Mouse (Mus musculus): ENCODE measurements around the gene Tekt4. TPM values are rescaled to one million over a fixed set of nuclear protein-coding genes. Genes with fewer than 3 reads are reported as not detected.
A peak's percentile ranks its signal among the peaks of the same experiment; 100 is the strongest.

Tekt4 gene
- polyA plus RNA-seq, 1 experiment from 2014 or later: 5.8 TPM

DNA sequence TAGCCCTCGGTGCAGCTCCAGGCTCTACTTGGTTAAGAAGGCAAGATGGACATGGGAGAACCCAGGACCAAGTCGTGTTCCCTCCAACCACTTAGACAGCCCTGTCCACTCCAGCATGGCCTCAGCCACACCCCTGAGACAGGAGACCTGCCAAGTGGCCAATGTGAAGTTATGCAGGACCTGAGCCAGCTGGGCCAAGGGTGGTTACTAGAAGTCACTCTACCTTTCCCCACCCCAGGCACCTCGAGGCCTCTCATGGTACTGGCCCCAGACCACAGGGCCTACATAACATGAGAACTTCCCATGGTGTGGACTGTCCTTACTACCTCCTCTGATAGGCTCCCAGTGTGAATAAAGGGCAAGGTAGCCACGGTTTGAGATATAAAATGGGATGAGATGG, 40.2 kb upstream of the Tekt4 start:
- peaks cover 32% of the 10 kb centered on the region for H3K4me1 ChIP-seq (replicated peaks; ENCODE audit: control insufficient read depth, insufficient read depth, low read length)
- no peak overlapping the region for H3K27ac ChIP-seq (ENCODE audit: low read length)
- H3K9ac ChIP-seq (ENCODE audit: low read length): no peak overlapping the region
- H3K9me3 ChIP-seq (ENCODE audit: control insufficient read depth, low read length): no peaks in the 10 kb centered on the region
- no peak overlapping the region for H3K4me3 ChIP-seq (ENCODE audit: low read length)
- no peak for ATAC-seq (ENCODE audit: low read depth)
- no peaks in the 10 kb centered on the region for H3K36me3 ChIP-seq (ENCODE audit: control insufficient read depth, insufficient read depth, low read length)
- 49% methylated on average over 4 of the region's 4 CpGs for WGBS
- no peaks in the 10 kb centered on the region for H3K27me3 ChIP-seq (ENCODE audit: control insufficient read depth, insufficient read depth, low read depth, low read length)
- H3K4me2 ChIP-seq (ENCODE audit: low read depth, low read length): no peak overlapping the region

- Histone ChIP-seq H3K36me3 (ENCODE audit: control insufficient read depth, insufficient read depth, low read length) (no peaks in the 10 kb centered on the region), H3K27ac (ENCODE audit: low read length) (no peak overlapping the region), H3K9ac (ENCODE audit: low read length) (no peak overlapping the region), H3K4me2 (ENCODE audit: low read depth, low read length) (no peak overlapping the region), H3K9me3 (ENCODE audit: control insufficient read depth, low read length) (no peaks in the 10 kb centered on the region), H3K4me1 (replicated peaks; ENCODE audit: control insufficient read depth, insufficient read depth, low read length) (peaks cover 32% of the 10 kb centered on the region), H3K4me3 (ENCODE audit: low read length) (no peak overlapping the region), H3K27me3 (ENCODE audit: control insufficient read depth, insufficient read depth, low read depth, low read length) (no peaks in the 10 kb centered on the region)
- 18% methylated on average over 3 of the region's 3 CpGs for WGBS
- ATAC-seq (ENCODE audit: low read depth): no peak
These were observed 39.5 kb upstream of the Tekt4 start for GRCm38 (mm10) chr17:25414917-25415316.

DNA sequence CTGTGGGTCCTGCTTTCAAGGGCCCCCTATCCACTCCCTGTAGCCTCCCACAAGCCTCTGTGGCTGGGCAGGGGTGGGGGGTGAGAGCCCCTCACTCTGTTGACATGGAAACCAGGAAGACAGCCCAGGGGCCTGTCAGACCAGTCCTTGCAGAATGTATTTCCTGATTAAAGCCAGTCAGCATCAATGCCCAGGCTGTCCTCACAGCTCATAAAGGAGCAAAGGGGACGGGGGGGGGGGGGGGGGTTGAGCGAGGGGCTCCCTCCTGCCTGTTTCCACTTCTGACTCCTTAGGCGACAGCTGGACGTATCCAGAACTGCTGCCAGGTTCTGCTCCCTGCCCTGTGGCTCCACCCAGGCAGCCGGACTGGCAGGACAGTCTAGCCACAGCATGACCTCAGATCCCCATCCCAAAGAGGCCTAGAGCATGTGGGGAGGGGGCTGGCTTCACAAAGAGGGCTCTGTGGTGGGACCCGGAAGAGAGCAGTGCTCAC, 38.9 kb upstream of the Tekt4 start:
- Histone ChIP-seq H3K27ac (ENCODE audit: low read length) (peak overlapping the region; percentile 71), H3K4me1 (replicated peaks; ENCODE audit: control insufficient read depth, insufficient read depth, low read length) (peaks cover 32% of the 10 kb centered on the region), H3K36me3 (ENCODE audit: control insufficient read depth, insufficient read depth, low read length) (no peaks in the 10 kb centered on the region), H3K27me3 (ENCODE audit: control insufficient read depth, insufficient read depth, low read depth, low read length) (no peaks in the 10 kb centered on the region), H3K4me3 (ENCODE audit: low read length) (no peak overlapping the region), H3K9ac (ENCODE audit: low read length) (peak overlapping the region; percentile 35; the same call in 1 of the 2 replicates), H3K9me3 (ENCODE audit: control insufficient read depth, low read length) (no peaks in the 10 kb centered on the region), H3K4me2 (ENCODE audit: low read depth, low read length) (0 out of 2 replicates have a peak overlapping the region, but pooled peaks have one; percentile 14)
- ATAC-seq (ENCODE audit: low read depth): peak; percentile 56
- WGBS: 12% methylated on average over 4 of the region's 6 CpGs

GRCm38 (mm10) chr17:25416219-25416618, 38.2 kb upstream of the Tekt4 start:
- Histone ChIP-seq H3K27ac (ENCODE audit: low read length) (peak overlapping the region; percentile 71), H3K27me3 (ENCODE audit: control insufficient read depth, insufficient read depth, low read depth, low read length) (no peaks in the 10 kb centered on the region), H3K9me3 (ENCODE audit: control insufficient read depth, low read length) (no peaks in the 10 kb centered on the region), H3K4me3 (ENCODE audit: low read length) (no peak overlapping the region), H3K36me3 (ENCODE audit: control insufficient read depth, insufficient read depth, low read length) (no peaks in the 10 kb centered on the region), H3K4me2 (ENCODE audit: low read depth, low read length) (no peak overlapping the region), H3K4me1 (replicated peaks; ENCODE audit: control insufficient read depth, insufficient read depth, low read length) (peaks cover 29% of the 10 kb centered on the region), H3K9ac (ENCODE audit: low read length) (no peak overlapping the region)
- 15% methylated on average over 3 of the region's 3 CpGs for WGBS
- peak; percentile 78 for ATAC-seq (ENCODE audit: low read depth)

DNA sequence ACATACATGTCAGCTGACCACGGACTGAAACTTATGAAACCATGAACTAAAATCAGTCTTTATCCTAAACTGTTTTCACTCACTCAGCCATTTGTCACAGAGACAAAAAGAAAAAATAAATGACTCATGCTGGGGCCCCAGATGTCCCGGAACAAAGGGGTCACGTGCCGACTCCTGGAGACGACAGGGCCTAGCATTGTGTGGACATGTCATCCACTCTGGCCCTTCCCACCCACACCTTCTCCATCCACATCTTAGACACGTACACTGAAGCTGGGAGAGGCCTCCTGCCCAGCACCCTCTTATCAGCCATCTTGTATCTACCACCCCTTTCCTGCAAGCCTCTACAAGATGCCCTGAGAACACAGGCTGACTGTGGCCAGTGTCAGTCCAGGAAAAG, 36.4 kb upstream of the Tekt4 start:
- Histone ChIP-seq H3K27me3 (ENCODE audit: control insufficient read depth, insufficient read depth, low read depth, low read length) (no peaks in the 10 kb centered on the region), H3K9ac (ENCODE audit: low read length) (no peak overlapping the region), H3K4me2 (ENCODE audit: low read depth, low read length) (no peak overlapping the region), H3K4me1 (replicated peaks; ENCODE audit: control insufficient read depth, insufficient read depth, low read length) (peaks cover 29% of the 10 kb centered on the region), H3K36me3 (ENCODE audit: control insufficient read depth, insufficient read depth, low read length) (no peaks in the 10 kb centered on the region), H3K4me3 (ENCODE audit: low read length) (no peak overlapping the region), H3K27ac (ENCODE audit: low read length) (no peak overlapping the region), H3K9me3 (ENCODE audit: control insufficient read depth, low read length) (no peaks in the 10 kb centered on the region)
- no peak for ATAC-seq (ENCODE audit: low read depth)
- WGBS: 76% methylated on average over 6 of the region's 6 CpGs

GRCm38 (mm10) chr17:25418926-25419325, 35.5 kb upstream of the Tekt4 start:
- Histone ChIP-seq H3K27me3 (ENCODE audit: control insufficient read depth, insufficient read depth, low read depth, low read length) (no peaks in the 10 kb centered on the region), H3K9me3 (ENCODE audit: control insufficient read depth, low read length) (no peaks in the 10 kb centered on the region), H3K4me1 (replicated peaks; ENCODE audit: control insufficient read depth, insufficient read depth, low read length) (peaks cover 29% of the 10 kb centered on the region), H3K4me3 (ENCODE audit: low read length) (no peak overlapping the region), H3K9ac (ENCODE audit: low read length) (no peak overlapping the region), H3K4me2 (ENCODE audit: low read depth, low read length) (no peak overlapping the region), H3K36me3 (ENCODE audit: control insufficient read depth, insufficient read depth, low read length) (no peaks in the 10 kb centered on the region), H3K27ac (ENCODE audit: low read length) (no peak overlapping the region)
- no peak for ATAC-seq (ENCODE audit: low read depth)
- 28% methylated on average over 9 of the region's 9 CpGs for WGBS

- 83% methylated on average over 3 of the region's 3 CpGs for WGBS
- H3K36me3 ChIP-seq (ENCODE audit: control insufficient read depth, insufficient read depth, low read length): no peaks in the 10 kb centered on the region
- H3K9ac ChIP-seq (ENCODE audit: low read length): no peak overlapping the region
- H3K4me2 ChIP-seq (ENCODE audit: low read depth, low read length): no peak overlapping the region
- H3K27me3 ChIP-seq (ENCODE audit: control insufficient read depth, insufficient read depth, low read depth, low read length): no peaks in the 10 kb centered on the region
- ATAC-seq (ENCODE audit: low read depth): no peak
- H3K9me3 ChIP-seq (ENCODE audit: control insufficient read depth, low read length): no peaks in the 10 kb centered on the region
- H3K4me3 ChIP-seq (ENCODE audit: low read length): no peak overlapping the region
- H3K4me1 ChIP-seq (replicated peaks; ENCODE audit: control insufficient read depth, insufficient read depth, low read length): peaks cover 9% of the 10 kb centered on the region
- no peak overlapping the region for H3K27ac ChIP-seq (ENCODE audit: low read length)
These were observed 33.4 kb upstream of the Tekt4 start for GRCm38 (mm10) chr17:25420998-25421397.

- Histone ChIP-seq H3K9me3 (ENCODE audit: control insufficient read depth, low read length) (no peaks in the 10 kb centered on the region), H3K36me3 (ENCODE audit: control insufficient read depth, insufficient read depth, low read length) (no peaks in the 10 kb centered on the region), H3K9ac (ENCODE audit: low read length) (no peak overlapping the region), H3K27me3 (ENCODE audit: control insufficient read depth, insufficient read depth, low read depth, low read length) (no peaks in the 10 kb centered on the region), H3K4me2 (ENCODE audit: low read depth, low read length) (no peak overlapping the region), H3K27ac (ENCODE audit: low read length) (no peak overlapping the region), H3K4me3 (ENCODE audit: low read length) (no peak overlapping the region), H3K4me1 (replicated peaks; ENCODE audit: control insufficient read depth, insufficient read depth, low read length) (peaks cover 22% of the 10 kb centered on the region)
- 60% methylated on average over 8 of the region's 8 CpGs for WGBS
- ATAC-seq (ENCODE audit: low read depth): no peak
These were observed 29.8 kb upstream of the Tekt4 start for GRCm38 (mm10) chr17:25424526-25425080.

DNA sequence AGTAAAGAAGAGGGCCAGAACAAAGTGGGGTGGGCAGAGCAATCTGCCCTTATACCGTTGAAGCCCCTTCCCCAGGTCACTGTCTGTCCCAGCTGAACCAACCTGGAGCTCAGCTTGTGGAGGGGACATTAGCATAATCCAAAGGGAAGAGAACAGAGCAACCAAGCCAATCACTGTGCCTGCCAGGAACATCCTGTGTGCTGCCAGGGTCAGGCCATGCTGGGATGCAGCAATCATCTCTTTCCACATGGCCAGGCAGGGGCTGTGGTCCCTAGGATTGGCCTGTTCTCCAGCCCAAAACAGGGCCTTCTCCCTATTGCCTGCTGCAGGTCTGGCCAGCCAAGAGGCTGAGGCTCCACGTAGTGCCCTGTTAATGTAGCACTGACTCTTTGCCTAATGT, 28.4 kb upstream of the Tekt4 start:
- H3K9me3 ChIP-seq (ENCODE audit: control insufficient read depth, low read length): no peaks in the 10 kb centered on the region
- no peak for ATAC-seq (ENCODE audit: low read depth)
- H3K27ac ChIP-seq (ENCODE audit: low read length): no peak overlapping the region; the same call in 1 of the 2 replicates
- H3K27me3 ChIP-seq (ENCODE audit: control insufficient read depth, insufficient read depth, low read depth, low read length): peaks cover 5% of the 10 kb centered on the region
- no peak overlapping the region for H3K4me3 ChIP-seq (ENCODE audit: low read length)
- no peaks in the 10 kb centered on the region for H3K36me3 ChIP-seq (ENCODE audit: control insufficient read depth, insufficient read depth, low read length)
- 52% methylated on average over 2 of the region's 2 CpGs for WGBS
- H3K4me1 ChIP-seq (replicated peaks; ENCODE audit: control insufficient read depth, insufficient read depth, low read length): peaks cover 26% of the 10 kb centered on the region
- no peak overlapping the region for H3K9ac ChIP-seq (ENCODE audit: low read length)
- no peak overlapping the region for H3K4me2 ChIP-seq (ENCODE audit: low read depth, low read length)
